Comparison of ENCODE assay signal across 8 mouse cellular contexts in the genomic region with DNA sequence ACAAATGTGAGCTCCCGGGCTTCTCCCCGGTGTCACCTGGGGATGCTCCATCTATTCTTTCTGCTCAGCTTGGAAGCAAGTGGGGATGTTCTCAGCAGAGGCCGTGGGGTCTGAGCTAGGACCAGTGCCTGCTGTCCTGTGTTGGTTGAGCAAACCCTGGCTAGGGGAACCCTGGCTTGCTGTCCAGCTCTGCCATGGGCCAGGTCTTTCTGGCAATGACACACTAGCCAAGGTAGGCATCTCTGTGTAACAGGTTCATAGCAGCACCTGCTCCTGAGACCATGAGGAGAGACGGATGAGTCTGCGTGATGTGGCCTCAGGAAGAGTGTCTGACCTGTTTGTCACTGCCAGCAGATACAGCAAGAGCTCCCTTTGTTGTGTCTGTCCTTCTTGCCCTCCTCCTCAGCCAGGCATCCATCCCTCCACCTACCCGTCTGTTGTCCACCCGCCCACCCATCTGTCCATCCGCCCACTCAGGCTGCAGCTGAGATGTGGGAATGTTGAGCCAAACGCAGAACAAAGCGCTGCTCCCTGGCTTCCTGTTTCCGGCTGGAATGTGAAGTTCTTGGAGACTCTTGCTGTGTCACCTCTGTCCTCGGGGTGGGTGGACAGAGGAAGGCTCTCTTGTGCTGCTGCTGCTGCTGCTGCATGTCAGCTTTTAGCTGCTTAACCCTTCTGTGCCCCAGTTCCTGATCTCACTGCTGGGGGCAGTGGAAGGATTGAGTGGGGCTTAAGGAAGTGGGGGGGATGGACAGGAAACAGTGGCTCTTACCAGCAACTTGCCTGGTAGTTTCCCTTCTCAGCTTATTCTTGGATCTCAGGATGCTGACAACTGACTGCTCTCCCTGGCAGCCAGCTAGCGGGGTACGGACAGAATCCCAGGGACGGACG.
A peak's percentile ranks its signal among the peaks of the same experiment; 100 is the strongest.
DNase-seq lines count a peak whose midpoint lies in the region; ATAC-seq and TF ChIP-seq lines count a peak whose summit lies in the region.

No protein-coding gene starts in this region.

- H3K9me3 ChIP-seq in embryonic facial prominence, embryonic 14.5 days (ENCODE audit: control insufficient read depth, low read length) = no peaks in the 10 kb centered on the region
- H3K9me3 ChIP-seq in hindbrain, embryonic 16.5 days (ENCODE audit: control insufficient read depth, low read length) = no peaks in the 10 kb centered on the region
- no peaks in the 10 kb centered on the region for H3K9me3 ChIP-seq in lung, embryonic 15.5 days

- peaks cover 77% of the 10 kb centered on the region for H3K4me1 ChIP-seq in embryonic facial prominence, embryonic 14.5 days (ENCODE audit: control insufficient read depth, insufficient read depth, low read length)
- peaks cover 58% of the 10 kb centered on the region for H3K4me1 ChIP-seq in hindbrain, embryonic 16.5 days (ENCODE audit: control insufficient read depth, insufficient read depth, low read depth, low read length)
- H3K4me1 ChIP-seq in lung, embryonic 15.5 days = peaks cover 92% of the 10 kb centered on the region
- H3K4me1 ChIP-seq in small intestine, adult 2 months (ENCODE audit: control insufficient read depth, insufficient read depth, insufficient read length, low read length) = peaks cover 61% of the 10 kb centered on the region

- H3K4me2 ChIP-seq in embryonic facial prominence, embryonic 14.5 days (ENCODE audit: low read depth, low read length) = peak overlapping the region; percentile 44
- H3K4me2 ChIP-seq in hindbrain, embryonic 16.5 days (ENCODE audit: low read length) = peak overlapping the region; percentile 25; the same call in 1 of the 2 replicates
- peak overlapping the region; percentile 44 for H3K4me2 ChIP-seq in lung, embryonic 15.5 days

- H3K9ac ChIP-seq in embryonic facial prominence, embryonic 14.5 days (ENCODE audit: low read depth, low read length) = no peak overlapping the region; the same call in 1 of the 2 replicates
- peak overlapping the region; percentile 17; the same call in 1 of the 2 replicates for H3K9ac ChIP-seq in hindbrain, embryonic 16.5 days (ENCODE audit: low read depth, low read length)
- peak overlapping the region; percentile 18; the same call in 1 of the 2 replicates for H3K9ac ChIP-seq in lung, embryonic 15.5 days

- TF ChIP-seq POLR2A in small intestine, adult 2 months (IDR thresholded peaks at IDR 0.05; ENCODE audit: low read depth, low read length) = no peak

- peak; percentile 39 for DNase-seq in adrenal gland, adult 2 months
- DNase-seq in adrenal gland, adult 8-10 months = no peak
- peak; percentile 73 for DNase-seq in embryonic facial prominence, embryonic 14.5 days (ENCODE audit: low spot score)
- DNase-seq in ovary, postnatal 14 days (ENCODE audit: low spot score) = no peak

- TF ChIP-seq CTCF in small intestine, adult 2 months (IDR thresholded peaks at IDR 0.05; ENCODE audit: extremely low read depth, insufficient read length, insufficient replicate concordance, low read depth, low read length) = no peak

- peak overlapping the region; percentile 88 for H3K27ac ChIP-seq in embryonic facial prominence, embryonic 14.5 days (replicated peaks; ENCODE audit: low read depth, low read length)
- H3K27ac ChIP-seq in hindbrain, embryonic 16.5 days (ENCODE audit: low read depth, low read length) = peak overlapping the region; percentile 79
- peak overlapping the region; percentile 95 for H3K27ac ChIP-seq in lung, embryonic 15.5 days
- peak overlapping the region; percentile 70 for H3K27ac ChIP-seq in small intestine, adult 2 months (ENCODE audit: insufficient read depth, low read depth, low read length)

- no peaks in the 10 kb centered on the region for H3K27me3 ChIP-seq in embryonic facial prominence, embryonic 14.5 days (replicated peaks; ENCODE audit: control insufficient read depth, insufficient read depth, low read length)
- no peaks in the 10 kb centered on the region for H3K27me3 ChIP-seq in hindbrain, embryonic 16.5 days (replicated peaks; ENCODE audit: control insufficient read depth, insufficient read depth, low read length)
- no peaks in the 10 kb centered on the region for H3K27me3 ChIP-seq in lung, embryonic 15.5 days
- no peaks in the 10 kb centered on the region for H3K27me3 ChIP-seq in small intestine, adult 2 months (ENCODE audit: control insufficient read depth, insufficient read depth, low read length)

- H3K4me3 ChIP-seq in embryonic facial prominence, embryonic 14.5 days (ENCODE audit: low read depth, low read length) = peak overlapping the region; percentile 1; the same call in 1 of the 2 replicates
- no peak overlapping the region for H3K4me3 ChIP-seq in hindbrain, embryonic 16.5 days (ENCODE audit: low read length)
- 0 out of 2 replicates have a peak overlapping the region, but pooled peaks have one; percentile 10 for H3K4me3 ChIP-seq in lung, embryonic 15.5 days
- peak overlapping the region; percentile 6; the same call in 1 of the 2 replicates for H3K4me3 ChIP-seq in small intestine, adult 2 months (ENCODE audit: low read depth, low read length)

- peak; percentile 18 for ATAC-seq in CD4-positive, CD25-positive, alpha-beta regulatory T cell, adult 4 months
- no peak for ATAC-seq in embryonic facial prominence, embryonic 14.5 days (ENCODE audit: low read depth)
- ATAC-seq in hindbrain, embryonic 16.5 days = no peak
- no peak for ATAC-seq in lung, embryonic 15.5 days (ENCODE audit: borderline replicate concordance, extremely low read depth, low FRiP score, low TSS enrichment)

- no peaks in the 10 kb centered on the region for H3K36me3 ChIP-seq in embryonic facial prominence, embryonic 14.5 days (ENCODE audit: control insufficient read depth, insufficient read depth, low read length)
- H3K36me3 ChIP-seq in hindbrain, embryonic 16.5 days (ENCODE audit: control insufficient read depth, insufficient read depth, low read length) = no peaks in the 10 kb centered on the region
- no peaks in the 10 kb centered on the region for H3K36me3 ChIP-seq in lung, embryonic 15.5 days
- no peaks in the 10 kb centered on the region for H3K36me3 ChIP-seq in small intestine, adult 2 months (ENCODE audit: control insufficient read depth, insufficient read depth, low read length)

- WGBS in embryonic facial prominence, embryonic 14.5 days = 33% methylated on average over 16 of the region's 16 CpGs
- 43% methylated on average over 16 of the region's 16 CpGs for WGBS in hindbrain, embryonic 16.5 days
- 32% methylated on average over 16 of the region's 16 CpGs for WGBS in lung, embryonic 15.5 days
- WGBS in small intestine, adult 2 months = 69% methylated on average over 16 of the region's 16 CpGs

Comparison
In these comparisons a context has a peak if more than half of its experiments do, and no peak if none do; other contexts are left out.
1. DNase-seq: peak in adrenal gland, adult 2 months (single experiment) and embryonic facial prominence, embryonic 14.5 days (single experiment); none in adrenal gland, adult 8-10 months (single experiment) and ovary, postnatal 14 days (single experiment).
2. Peak in every context shown above with its lines, with median percentiles within 50 percentile points of each other: H3K27ac ChIP-seq and H3K4me2 ChIP-seq.